Mouse (Mus musculus) CH12.LX (cell line): ENCODE data around the gene Pdhx. TPM values are rescaled to one million over a fixed set of nuclear protein-coding genes. Genes with fewer than 3 reads are reported as not detected.

Experiments
- DNase-seq: peaks from one replicate; pipeline ENCODE4 v3.0.0-alpha.2; 2013; ENCODE audit errors: extremely low read depth
- H3K27ac ChIP-seq: 2 replicates; pipeline ENCODE4 v1.5.1; 2012; ENCODE audit warnings: low read depth, mild to moderate bottlenecking, control low read depth, moderate library complexity; ENCODE audit not compliant: insufficient read depth
- H3K27me3 ChIP-seq: replicated peaks from 2 replicates; pipeline ENCODE3; 2012; ENCODE audit warnings: inconsistent platforms
- H3K36me3 ChIP-seq, 2 experiments: replicated peaks in 1 of 2; 2 replicates each; pipeline versions ENCODE3 to v1.6.1; 2012; ENCODE audit warnings: inconsistent platforms in 1 of 2, low read length in 1 of 2, mild to moderate bottlenecking in 1 of 2, mixed read lengths in 1 of 2, moderate library complexity in 1 of 2; ENCODE audit not compliant: control insufficient read depth in 1 of 2, insufficient read depth in 1 of 2
- H3K4me1 ChIP-seq, 2 experiments: 2 replicates each; pipeline ENCODE4 v1.6.1; 2012; ENCODE audit warnings: inconsistent platforms in 1 of 2, moderate library complexity in 1 of 2; ENCODE audit not compliant: insufficient read depth in 2 of 2, control insufficient read depth in 1 of 2
- H3K4me2 ChIP-seq: 2 replicates; pipeline ENCODE4 v1.6.1; 2012; ENCODE audit warnings: low read depth, mild to moderate bottlenecking, control low read depth; ENCODE audit not compliant: poor library complexity, insufficient read depth, severe bottlenecking
- H3K4me3 ChIP-seq, 3 experiments: fragments of 150-350 bp in 1 of 3; sonication (generic) in 1 of 3; replicated peaks in 1 of 3; 2 replicates each; pipeline versions ENCODE3 to v1.5.1; 2011 to 2012; ENCODE audit warnings: low read depth in 2 of 3, low read length in 2 of 3, mild to moderate bottlenecking in 2 of 3, moderate library complexity in 2 of 3, control low read depth in 1 of 3, improper control_type of control experiment in 1 of 3, inconsistent platforms in 1 of 3, mixed read lengths in 1 of 3; ENCODE audit not compliant: poor library complexity in 1 of 3
- H3K79me2 ChIP-seq: replicated peaks from 2 replicates; pipeline ENCODE4 v1.6.1; 2012; ENCODE audit warnings: mild to moderate bottlenecking, moderate library complexity; ENCODE audit not compliant: control insufficient read depth, poor library complexity, insufficient read depth, severe bottlenecking; ENCODE audit errors: extremely low read depth
- H3K9ac ChIP-seq: 2 replicates; pipeline ENCODE4 v1.6.1; 2012; ENCODE audit warnings: low read depth, mild to moderate bottlenecking, control low read depth, moderate library complexity; ENCODE audit not compliant: insufficient read depth
- H3K9me3 ChIP-seq: replicated peaks from 2 replicates; pipeline ENCODE3; 2012; ENCODE audit warnings: low read length, inconsistent platforms, mixed read lengths
- BHLHE40 ChIP-seq: IDR thresholded peaks from 2 replicates; pipeline ENCODE4 v1.6.1; 2011; ENCODE audit warnings: mild to moderate bottlenecking, low read depth, low read length, improper control_type of control experiment
- CHD1 ChIP-seq: IDR thresholded peaks from 2 replicates; pipeline ENCODE4 v1.6.1; 2012; ENCODE audit warnings: low read depth, low read length, improper control_type of control experiment, inconsistent platforms
- CHD2 ChIP-seq: IDR thresholded peaks from 2 replicates; pipeline ENCODE4 v1.6.1; 2011; ENCODE audit warnings: low read length, improper control_type of control experiment
- ETS1 ChIP-seq: conservative IDR thresholded peaks from 2 replicates; pipeline ENCODE4 v1.6.1; 2012; ENCODE audit warnings: low read depth, mild to moderate bottlenecking, inconsistent platforms, low read length, improper control_type of control experiment, moderate library complexity
- IRF4 ChIP-seq: IDR thresholded peaks from 2 replicates; pipeline ENCODE4 v1.6.1; 2014; ENCODE audit warnings: low read depth, mild to moderate bottlenecking, inconsistent platforms, low read length, improper control_type of control experiment
- JUN ChIP-seq: IDR thresholded peaks from 2 replicates; pipeline ENCODE4 v1.6.1; 2011; ENCODE audit warnings: low read depth, mild to moderate bottlenecking, low read length, improper control_type of control experiment, moderate library complexity; ENCODE audit not compliant: insufficient read depth
- MAX ChIP-seq: IDR thresholded peaks from 2 replicates; pipeline ENCODE4 v1.6.1; 2011; ENCODE audit warnings: low read length, improper control_type of control experiment
- MXI1 ChIP-seq: IDR thresholded peaks from 2 replicates; pipeline ENCODE4 v1.6.1; 2011; ENCODE audit warnings: mild to moderate bottlenecking, low read depth, low read length, improper control_type of control experiment
- MYC ChIP-seq: IDR thresholded peaks from 2 replicates; pipeline ENCODE4 v1.6.1; 2011; ENCODE audit warnings: low read depth, mild to moderate bottlenecking, improper control_type of control experiment, low read length
- NELFE ChIP-seq: IDR thresholded peaks from 2 replicates; pipeline ENCODE4 v1.6.1; 2011; ENCODE audit warnings: low read depth, low read length, improper control_type of control experiment
- NRF1 ChIP-seq: IDR thresholded peaks from 2 replicates; pipeline ENCODE4 v1.6.1; 2014; ENCODE audit warnings: low read depth, mild to moderate bottlenecking, inconsistent platforms, low read length, improper control_type of control experiment, moderate library complexity
- PAX5 ChIP-seq: IDR thresholded peaks from 2 replicates; pipeline ENCODE4 v1.6.1; 2012; ENCODE audit warnings: low read length, inconsistent platforms, mixed read lengths
- POLR2A ChIP-seq: IDR thresholded peaks from 2 replicates; pipeline ENCODE4 v1.6.1; 2011; ENCODE audit warnings: low read depth, mild to moderate bottlenecking, improper control_type of control experiment, low read length
- POLR2AphosphoS2 ChIP-seq: IDR thresholded peaks from 2 replicates; pipeline ENCODE4 v1.6.1; 2011; ENCODE audit warnings: low read depth, low read length, improper control_type of control experiment
- RAD21 ChIP-seq: IDR thresholded peaks from 2 replicates; pipeline ENCODE4 v1.6.1; 2011; ENCODE audit warnings: low read depth, mild to moderate bottlenecking, low read length, improper control_type of control experiment, moderate library complexity
- SMC3 ChIP-seq: IDR thresholded peaks from 2 replicates; pipeline ENCODE4 v1.6.1; 2011; ENCODE audit warnings: low read depth, low read length, improper control_type of control experiment
- TBP ChIP-seq: conservative IDR thresholded peaks from 2 replicates; pipeline ENCODE4 v1.6.1; 2011; ENCODE audit warnings: low read depth, low read length, improper control_type of control experiment
- TCF12 ChIP-seq: IDR thresholded peaks from 2 replicates; pipeline ENCODE4 v1.6.1; 2014; ENCODE audit warnings: low read depth, mild to moderate bottlenecking, inconsistent platforms, low read length, improper control_type of control experiment
- USF1 ChIP-seq: IDR thresholded peaks from 2 replicates; pipeline ENCODE4 v1.6.1; 2014; ENCODE audit warnings: low read depth, mild to moderate bottlenecking, inconsistent platforms, low read length, improper control_type of control experiment
- ZC3H11A ChIP-seq: IDR thresholded peaks from 2 replicates; pipeline ENCODE4 v1.6.1; 2012; ENCODE audit warnings: low read depth, mild to moderate bottlenecking, inconsistent platforms, low read length, improper control_type of control experiment
- ZNF384 ChIP-seq: IDR thresholded peaks from 2 replicates; pipeline ENCODE4 v1.6.1; 2012; ENCODE audit warnings: low read depth, low read length, improper control_type of control experiment, inconsistent platforms
- dilution Hi-C: fragments of 300-500 bp; cut with MboI; formaldehyde crosslinking; loops from 2 replicates; pipeline ENCODE4 v1.14.3; 2020; ENCODE audit warnings: low sequenced_read_pairs; ENCODE audit not compliant: extremely low pct_unique_long_range_greater_than_20kb, extremely low pct_ligation_motif_present
- in situ Hi-C: fragments of 300-500 bp; cut with MboI; formaldehyde crosslinking; loops from 3 replicates; pipeline ENCODE4 v1.14.3; 2019; ENCODE audit warnings: low sequenced_read_pairs, low pct_ligation_motif_present, low pct_unique_long_range_greater_than_20kb, mixed read lengths
- polyA plus RNA-seq: library from polyadenylated mRNA; unstranded; fragments of >175 nt; gene quantifications from 2 replicates; pipeline ENCODE4 v1.2.1, GENCODE M21; 2012; ENCODE audit warnings: low read depth; ENCODE audit not compliant: insufficient read length
- total RNA-seq, 2 experiments: library from RNA; depleted of rRNA; stranded (reverse); fragments of 300-350 nt in 1 of 2; fragments of >200 nt in 1 of 2; gene quantifications; 2 replicates each; pipeline ENCODE4 v1.2.3; 2012 to 2014

Gene Pdhx
- total and polyA plus RNA-seq, 3 experiments = 78.9 to 131 (median 104) TPM

DNA sequence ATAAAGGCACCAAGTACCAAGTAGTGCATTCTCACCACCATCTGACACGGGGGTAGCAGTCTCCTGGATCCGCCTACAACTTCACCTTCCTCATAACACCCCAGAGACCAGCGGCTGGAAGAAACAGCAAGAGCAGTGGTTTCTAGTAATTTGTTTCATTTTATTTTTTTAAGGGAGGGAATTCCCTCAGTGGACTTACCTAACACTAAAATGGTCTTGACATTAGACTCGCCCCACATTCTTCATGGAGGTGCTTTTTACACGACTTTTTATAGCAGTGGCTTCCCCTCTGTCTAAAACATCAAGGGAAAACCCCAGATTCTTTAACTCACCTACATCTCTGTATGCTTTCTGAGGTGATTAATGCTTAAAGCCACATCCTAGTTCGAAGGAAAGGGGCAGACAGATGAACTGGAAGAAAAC, 74.1 kb downstream of the Pdhx start (continued):
- no peak for TF ChIP-seq JUN
- TF ChIP-seq POLR2AphosphoS2 = no peak
- peak; percentile 96 for TF ChIP-seq ETS1
- TF ChIP-seq NELFE = no peak
- TF ChIP-seq ZNF384 = peak; percentile 91
- no peak for TF ChIP-seq NRF1
- no peak for TF ChIP-seq USF1
- TF ChIP-seq MYC = no peak
- TF ChIP-seq POLR2A = no peak
- TF ChIP-seq CHD2 = peak; percentile 35; the same call in 1 of the 2 replicates
- TF ChIP-seq ZC3H11A = no peak
- TF ChIP-seq RAD21 = no peak
- 0 out of 2 replicates have a peak, but pooled peaks have one; percentile 45 for TF ChIP-seq TBP
- peak; percentile 73 for TF ChIP-seq IRF4
- TF ChIP-seq SMC3 = no peak
- peak; percentile 40 for TF ChIP-seq CHD1
- TF ChIP-seq MXI1 = no peak

DNA sequence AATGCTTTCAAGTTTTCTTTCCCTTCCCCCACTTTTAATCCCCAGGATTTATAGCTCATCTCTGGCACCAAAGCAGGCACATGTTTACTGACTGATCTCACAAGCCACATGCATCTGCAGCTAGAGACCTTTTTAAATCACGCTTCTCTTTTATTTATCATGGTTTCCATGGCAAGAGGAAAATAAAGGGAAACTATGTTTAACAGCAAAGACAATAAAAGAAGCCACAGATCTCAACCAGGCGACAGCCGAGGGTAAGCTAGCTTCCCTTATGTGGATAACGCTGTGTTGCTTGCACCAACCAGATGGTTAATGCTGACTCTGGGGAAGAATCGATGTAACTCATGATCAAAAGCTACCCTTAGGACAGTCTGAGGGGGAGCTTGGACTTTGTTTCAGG, 75.0 kb downstream of the Pdhx start:
- Histone ChIP-seq H3K27me3 (no peaks in the 10 kb centered on the region), H3K9ac (peak overlapping the region; percentile 69), H3K27ac (peak overlapping the region; percentile 90; the same call in 1 of the 2 replicates), H3K36me3 (no peaks in the 10 kb centered on the region), H3K4me3 (no peak overlapping the region), H3K4me2 (peak overlapping the region; percentile 86), H3K79me2 (no peaks in the 10 kb centered on the region), H3K4me1 (peaks cover 19 to 32% of the 10 kb centered on the region in 2 experiments), H3K9me3 (no peaks in the 10 kb centered on the region)
- in situ Hi-C loops = no loop called here
- peak; percentile 35 for DNase-seq
- dilution Hi-C loops = no loop called here
- TF ChIP-seq RAD21 (no peak), MXI1 (no peak), TCF12 (no peak), BHLHE40 (peak; percentile 42; the same call in 1 of the 2 replicates), MYC (no peak), MAX (0 out of 2 replicates have a peak, but pooled peaks have one; percentile 20), PAX5 (no peak)
- TF ChIP-seq, all 38 proteins: peak for 2
